Mouse (Mus musculus): Measurements from ENCODE around the gene Capn1. TPM values are rescaled to one million over a fixed set of nuclear protein-coding genes. Genes with fewer than 3 reads are reported as not detected.
A peak's percentile ranks its signal among the peaks of the same experiment; 100 is the strongest.

Gene Capn1
- 17.0 and 17.8 TPM in 2 replicates for polyA plus RNA-seq (2015; fragmentation: Nextera tagmentation; extraction: Ambion mirVana)

GRCm38 (mm10) chr19:6015511-6016315 is at the start of gene Capn1:
Gene Capn1, minus strand, starts transcription at chr19:6015897.
- Histone ChIP-seq H3K4me3 (ENCODE audit: low read depth, low read length) (peak within 1 kb of the TSS; percentile 60), H3K27me3 (replicated peaks; ENCODE audit: control insufficient read depth, insufficient read depth, low read length) (no peaks in the 10 kb centered on the region), H3K27ac (ENCODE audit: low read depth, low read length) (peak within 1 kb of the TSS; percentile 73), H3K4me1 (replicated peaks; ENCODE audit: control insufficient read depth, insufficient read depth, low read length) (no peaks in the 10 kb centered on the region), H3K36me3 (ENCODE audit: control insufficient read depth, insufficient read depth) (peaks cover 6% of the 10 kb centered on the region; the same call in 1 of the 2 replicates), H3K9ac (ENCODE audit: low read depth, low read length) (peak within 1 kb of the TSS; percentile 65), H3K9me3 (ENCODE audit: control insufficient read depth) (no peaks in the 10 kb centered on the region), H3K4me2 (replicated peaks; ENCODE audit: low read depth) (peak within 1 kb of the TSS; percentile 89)
- ATAC-seq = peak; percentile 64
- WGBS = 5% methylated on average over 40 of the region's 40 CpGs
- TF ChIP-seq CTCF (IDR thresholded peaks at IDR 0.05; ENCODE audit: low read depth) = peak; percentile 56

GRCm38 (mm10) chr19:6063081-6063480 is 47.4 kb upstream of the Capn1 start:
- WGBS = 92% methylated on average over 6 of the region's 6 CpGs
- Histone ChIP-seq H3K9ac (ENCODE audit: low read depth, low read length) (no peak overlapping the region), H3K36me3 (ENCODE audit: control insufficient read depth, insufficient read depth) (0 out of 2 replicates have a peak, but pooled peaks cover 3% of the 10 kb centered on the region), H3K4me2 (replicated peaks; ENCODE audit: low read depth) (0 out of 2 replicates have a peak overlapping the region, but pooled peaks have one; percentile 96), H3K27ac (ENCODE audit: low read depth, low read length) (no peak overlapping the region), H3K9me3 (ENCODE audit: control insufficient read depth) (no peaks in the 10 kb centered on the region), H3K27me3 (replicated peaks; ENCODE audit: control insufficient read depth, insufficient read depth, low read length) (no peaks in the 10 kb centered on the region), H3K4me3 (ENCODE audit: low read depth, low read length) (no peak overlapping the region), H3K4me1 (replicated peaks; ENCODE audit: control insufficient read depth, insufficient read depth, low read length) (0 out of 2 replicates have a peak, but pooled peaks cover 8% of the 10 kb centered on the region)
- no peak for ATAC-seq
- no peak for TF ChIP-seq CTCF (IDR thresholded peaks at IDR 0.05; ENCODE audit: low read depth)

GRCm38 (mm10) chr19:6062418-6062817 is 46.7 kb upstream of the Capn1 start:
- no peaks in the 10 kb centered on the region for H3K9me3 ChIP-seq (ENCODE audit: control insufficient read depth)
- WGBS = 30% methylated on average over 5 of the region's 5 CpGs
- H3K27ac ChIP-seq (ENCODE audit: low read depth, low read length) = peak overlapping the region; percentile 94; the same call in 1 of the 2 replicates
- H3K27me3 ChIP-seq (replicated peaks; ENCODE audit: control insufficient read depth, insufficient read depth, low read length) = no peaks in the 10 kb centered on the region
- 0 out of 2 replicates have a peak, but pooled peaks cover 8% of the 10 kb centered on the region for H3K4me1 ChIP-seq (replicated peaks; ENCODE audit: control insufficient read depth, insufficient read depth, low read length)
- H3K4me2 ChIP-seq (replicated peaks; ENCODE audit: low read depth) = peak overlapping the region; percentile 96
- TF ChIP-seq CTCF (IDR thresholded peaks at IDR 0.05; ENCODE audit: low read depth) = no peak
- H3K36me3 ChIP-seq (ENCODE audit: control insufficient read depth, insufficient read depth) = 0 out of 2 replicates have a peak, but pooled peaks cover 3% of the 10 kb centered on the region
- no peak for ATAC-seq
- H3K9ac ChIP-seq (ENCODE audit: low read depth, low read length) = peak overlapping the region; percentile 95
- peak overlapping the region; percentile 79 for H3K4me3 ChIP-seq (ENCODE audit: low read depth, low read length)

- WGBS = under 1% methylated on average over 44 of the region's 44 CpGs
- ATAC-seq = no peak
- Histone ChIP-seq H3K4me2 (replicated peaks; ENCODE audit: low read depth) (peak overlapping the region; percentile 96), H3K36me3 (ENCODE audit: control insufficient read depth, insufficient read depth) (0 out of 2 replicates have a peak, but pooled peaks cover 3% of the 10 kb centered on the region), H3K9ac (ENCODE audit: low read depth, low read length) (peak overlapping the region; percentile 95), H3K27me3 (replicated peaks; ENCODE audit: control insufficient read depth, insufficient read depth, low read length) (no peaks in the 10 kb centered on the region), H3K27ac (ENCODE audit: low read depth, low read length) (peak overlapping the region; percentile 94), H3K4me1 (replicated peaks; ENCODE audit: control insufficient read depth, insufficient read depth, low read length) (peaks cover 9% of the 10 kb centered on the region; the same call in 1 of the 2 replicates), H3K4me3 (ENCODE audit: low read depth, low read length) (peak overlapping the region; percentile 79), H3K9me3 (ENCODE audit: control insufficient read depth) (no peaks in the 10 kb centered on the region)
- TF ChIP-seq CTCF (IDR thresholded peaks at IDR 0.05; ENCODE audit: low read depth) = no peak
These were observed 46.1 kb upstream of the Capn1 start for GRCm38 (mm10) chr19:6061641-6062302.

GRCm38 (mm10) chr19:6061021-6061533 is 45.4 kb upstream of the Capn1 start, which contains the start of gene Znhit2:
Gene Znhit2, plus strand, starts transcription at chr19:6061192.
- Histone ChIP-seq H3K36me3 (ENCODE audit: control insufficient read depth, insufficient read depth) (0 out of 2 replicates have a peak, but pooled peaks cover 3% of the 10 kb centered on the region), H3K27ac (ENCODE audit: low read depth, low read length) (peak within 1 kb of the TSS; percentile 94)

More at GRCm38 (mm10) chr19:6061021-6061533, 45.4 kb upstream of the Capn1 start, which contains the start of gene Znhit2:
- Histone ChIP-seq H3K27me3 (replicated peaks; ENCODE audit: control insufficient read depth, insufficient read depth, low read length) (no peaks in the 10 kb centered on the region), H3K4me3 (ENCODE audit: low read depth, low read length) (peak within 1 kb of the TSS; percentile 79), H3K9ac (ENCODE audit: low read depth, low read length) (peak within 1 kb of the TSS; percentile 95), H3K4me1 (replicated peaks; ENCODE audit: control insufficient read depth, insufficient read depth, low read length) (peaks cover 12% of the 10 kb centered on the region; the same call in 1 of the 2 replicates), H3K4me2 (replicated peaks; ENCODE audit: low read depth) (peak within 1 kb of the TSS; percentile 96), H3K9me3 (ENCODE audit: control insufficient read depth) (no peaks in the 10 kb centered on the region)
- WGBS = under 1% methylated on average over 58 of the region's 58 CpGs
- TF ChIP-seq CTCF (IDR thresholded peaks at IDR 0.05; ENCODE audit: low read depth) = peak; percentile 36
- ATAC-seq = peak; percentile 66

Data from intestine, postnatal 0 days (tissue).